Mouse (Mus musculus) liver, embryonic 14.5 days (tissue): Measurements from ENCODE around the gene Rdx.

ENCODE experiments used
- CTCF ChIP-seq: IDR thresholded peaks from 2 replicates; pipeline ENCODE4 v1.5.1; 2016; ENCODE audit warnings: antibody characterized with exemption, low read depth, control low read depth
- EP300 ChIP-seq: IDR thresholded peaks from 2 replicates; pipeline ENCODE4 v1.6.1; 2016; ENCODE audit warnings: antibody characterized with exemption, low read depth

DNA sequence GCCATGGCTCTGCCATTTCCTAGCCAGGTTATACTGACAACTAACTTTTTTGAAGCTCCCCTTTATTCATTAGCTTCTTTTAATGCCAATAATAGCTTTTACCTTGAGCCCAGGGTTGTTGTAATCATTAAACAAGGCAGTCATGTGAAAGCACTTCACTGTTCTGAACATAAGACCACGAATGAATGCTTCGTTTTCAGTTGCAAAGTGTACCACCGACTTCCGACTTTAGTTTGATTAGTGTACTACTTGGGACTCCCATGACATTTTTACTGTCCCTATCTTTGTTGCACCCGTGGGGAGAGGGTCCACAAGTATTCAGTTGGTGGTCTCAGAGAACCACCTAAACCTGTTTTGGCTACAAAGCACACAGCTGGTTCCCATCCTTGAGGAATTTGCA is 287 bp upstream of the Rdx start:
- TF ChIP-seq CTCF (no peak), EP300 (no peak)
